ENCODE assay signal across 10 mouse cellular contexts in the genomic region with DNA sequence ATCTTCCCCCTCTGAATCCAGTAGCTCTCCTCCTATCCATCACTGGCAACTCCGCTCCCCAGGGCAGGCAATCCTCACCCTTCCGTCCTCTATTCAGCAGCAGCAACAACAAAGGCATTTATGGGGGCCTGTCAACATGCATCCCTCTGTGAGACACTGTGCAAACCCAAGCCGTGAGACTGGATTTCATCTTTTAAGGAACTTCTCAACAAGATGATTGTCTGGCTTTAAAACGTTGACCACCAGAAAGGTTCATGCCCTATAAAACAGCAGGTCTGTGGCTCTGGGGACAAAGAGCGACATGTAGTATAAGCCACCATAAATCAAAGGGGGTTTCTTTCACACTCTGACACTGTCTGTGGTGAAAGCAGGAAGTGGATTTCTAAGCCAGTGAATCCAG.
DNase-seq lines count a peak whose midpoint lies in the region; ATAC-seq and TF ChIP-seq lines count a peak whose summit lies in the region.
"Had no signal": no experiment of that assay in that cellular context is flagged by ENCODE, and none has a peak within 500 bp of the region (broad histone marks: within the 10 kb centered on the region; RNA-seq: fewer than 3 reads in every experiment).

No protein-coding gene starts in this region.

- no peaks in the 10 kb centered on the region for H3K36me3 ChIP-seq in kidney, embryonic 14.5 days (ENCODE audit: control insufficient read depth, insufficient read depth, low read length)
- H3K36me3 ChIP-seq in forebrain, embryonic 10.5 days (replicated peaks) = no peaks in the 10 kb centered on the region
- no peaks in the 10 kb centered on the region for H3K36me3 ChIP-seq in hindbrain, postnatal 0 days (ENCODE audit: insufficient read depth, low read length)
- no peaks in the 10 kb centered on the region for H3K36me3 ChIP-seq in neural tube, embryonic 12.5 days

- ATAC-seq in kidney, embryonic 14.5 days (ENCODE audit: low FRiP score, low TSS enrichment) = peak; percentile 59
- 0 out of 2 replicates have a peak, but pooled peaks have one; percentile 41 for ATAC-seq in hindbrain, postnatal 0 days
- ATAC-seq in neural tube, embryonic 12.5 days (ENCODE audit: low FRiP score, low read depth) = peak; percentile 82

- no peaks in the 10 kb centered on the region for H3K9me3 ChIP-seq in kidney, embryonic 14.5 days (ENCODE audit: control insufficient read depth, low read length)
- H3K9me3 ChIP-seq in forebrain, embryonic 10.5 days = no peaks in the 10 kb centered on the region
- H3K9me3 ChIP-seq in hindbrain, postnatal 0 days (ENCODE audit: low read length) = no peaks in the 10 kb centered on the region
- H3K9me3 ChIP-seq in neural tube, embryonic 12.5 days = no peaks in the 10 kb centered on the region

- H3K4me1 ChIP-seq in kidney, embryonic 14.5 days (ENCODE audit: control insufficient read depth, insufficient read depth, low read length) = peaks cover 19% of the 10 kb centered on the region
- H3K4me1 ChIP-seq in forebrain, embryonic 10.5 days = peaks cover 85% of the 10 kb centered on the region
- H3K4me1 ChIP-seq in hindbrain, postnatal 0 days (ENCODE audit: insufficient read depth, low read length) = peaks cover 10% of the 10 kb centered on the region; the same call in 1 of the 2 replicates
- H3K4me1 ChIP-seq in neural tube, embryonic 12.5 days = peaks cover 48% of the 10 kb centered on the region

- no peak overlapping the region for H3K4me2 ChIP-seq in kidney, embryonic 14.5 days (replicated peaks; ENCODE audit: low read depth, low read length)
- no peak overlapping the region for H3K4me2 ChIP-seq in hindbrain, postnatal 0 days (ENCODE audit: low read depth, low read length)
- H3K4me2 ChIP-seq in neural tube, embryonic 12.5 days (replicated peaks) = peak overlapping the region; percentile 39

- no peaks in the 10 kb centered on the region for H3K27me3 ChIP-seq in kidney, embryonic 14.5 days (ENCODE audit: control insufficient read depth, insufficient read depth, low read length)
- no peaks in the 10 kb centered on the region for H3K27me3 ChIP-seq in forebrain, embryonic 10.5 days (ENCODE audit: poor library complexity, severe bottlenecking)
- H3K27me3 ChIP-seq in hindbrain, postnatal 0 days (ENCODE audit: insufficient read depth, low read length) = no peaks in the 10 kb centered on the region
- H3K27me3 ChIP-seq in neural tube, embryonic 12.5 days (replicated peaks) = no peaks in the 10 kb centered on the region

- 16% methylated on average over 5 of the region's 5 CpGs for WGBS in kidney, embryonic 14.5 days
- WGBS in forebrain, embryonic 10.5 days = 14% methylated on average over 5 of the region's 5 CpGs
- WGBS in hindbrain, postnatal 0 days = 21% methylated on average over 5 of the region's 5 CpGs
- 2% methylated on average over 5 of the region's 5 CpGs for WGBS in neural tube, embryonic 12.5 days

- no peak for DNase-seq in kidney, adult 9 months
- no peak for DNase-seq in forebrain, embryonic 10.5 days (ENCODE audit: extremely low spot score, low spot score)
- DNase-seq in hindbrain, postnatal 0 days (ENCODE audit: low spot score) = no peak
- DNase-seq in cerebellum, adult 11-12 months = no peak
- DNase-seq in right cerebral cortex, postnatal 36 days (ENCODE audit: low spot score in 2 of 2) = no peak
- DNase-seq in spleen, postnatal 10 days (ENCODE audit: low spot score in 2 of 2) = no peak
- DNase-seq: heart, adult 18-20 months; kidney, adult 2 months had no signal

- 0 out of 2 replicates have a peak overlapping the region, but pooled peaks have one; percentile 20 for H3K27ac ChIP-seq in kidney, embryonic 14.5 days (ENCODE audit: low read depth, low read length)
- peak overlapping the region; percentile 90 for H3K27ac ChIP-seq in forebrain, embryonic 10.5 days
- H3K27ac ChIP-seq in hindbrain, postnatal 0 days = peak overlapping the region; percentile 41; the same call in 1 of the 2 replicates
- H3K27ac ChIP-seq in neural tube, embryonic 12.5 days = peak overlapping the region; percentile 84

- H3K4me3 ChIP-seq in kidney, embryonic 14.5 days (ENCODE audit: low read length) = no peak overlapping the region
- peak overlapping the region; percentile 20; the same call in 1 of the 2 replicates for H3K4me3 ChIP-seq in forebrain, embryonic 10.5 days
- no peak overlapping the region for H3K4me3 ChIP-seq in hindbrain, postnatal 0 days (ENCODE audit: low read length)
- H3K4me3 ChIP-seq in neural tube, embryonic 12.5 days = no peak overlapping the region

- H3K9ac ChIP-seq in kidney, embryonic 14.5 days (ENCODE audit: low read depth, low read length) = no peak overlapping the region
- H3K9ac ChIP-seq in hindbrain, postnatal 0 days (replicated peaks; ENCODE audit: low read length) = no peak overlapping the region
- no peak overlapping the region for H3K9ac ChIP-seq in neural tube, embryonic 12.5 days

- TF ChIP-seq CTCF in hindbrain, postnatal 0 days (IDR thresholded peaks at IDR 0.05; ENCODE audit: low read depth) = no peak

Comparison
In these comparisons a context has a peak if more than half of its experiments do, and no peak if none do; other contexts are left out.
1. H3K27ac ChIP-seq: peak in every context shown above with its lines; median percentile 90 in forebrain, embryonic 10.5 days; 84 in neural tube, embryonic 12.5 days; 41 in hindbrain, postnatal 0 days; 20 in kidney, embryonic 14.5 days.